Mouse (Mus musculus): ENCODE measurements at regions not wholly inside any gene's neighbourhood (a gene's known extent, or its start where the extent isn't known, plus 50 kb on each side); places are given as distances from the start of the nearest gene placed in this dataset. TPM values are rescaled to one million over a fixed set of nuclear protein-coding genes. Genes with fewer than 3 reads are reported as not detected.
"Not testable (repeated sequence)": the region's sequence is repeated elsewhere in the genome, so short reads cannot be mapped to it uniquely, and the experiment has no call there.

- DNase-seq (ENCODE audit: low spot score), result no peak
- no peak overlapping the region for H3K27ac ChIP-seq
These were observed 1065.5 kb downstream of the Adam6a start for GRCm38 (mm10) chr12:114609171-114609570.

GRCm38 (mm10) chr12:114612108-114612507 is 1068.4 kb downstream of the Adam6a start:
- WGBS, result 70% methylated on average over 2 of the region's 2 CpGs
- Histone ChIP-seq H3K4me3 (no peak overlapping the region), H3K36me3 (no peaks in the 10 kb centered on the region), H3K4me1 (no peaks in the 10 kb centered on the region), H3K27ac (no peak overlapping the region), H3K27me3 (ENCODE audit: insufficient read depth, poor library complexity, severe bottlenecking) (no peaks in the 10 kb centered on the region), H3K9me3 (peaks cover 20% of the 10 kb centered on the region)
- no peak for DNase-seq (ENCODE audit: low spot score)

More at GRCm38 (mm10) chr12:114609171-114609570, 1065.5 kb downstream of the Adam6a start:
- H3K36me3 ChIP-seq, result no peaks in the 10 kb centered on the region
- H3K4me3 ChIP-seq, result no peak overlapping the region
- peaks cover 11% of the 10 kb centered on the region for H3K9me3 ChIP-seq
- H3K4me1 ChIP-seq, result no peaks in the 10 kb centered on the region
- H3K27me3 ChIP-seq (ENCODE audit: insufficient read depth, poor library complexity, severe bottlenecking), result no peaks in the 10 kb centered on the region

- H3K27me3 ChIP-seq (ENCODE audit: insufficient read depth, poor library complexity, severe bottlenecking), result no peaks in the 10 kb centered on the region
- H3K36me3 ChIP-seq, result no peaks in the 10 kb centered on the region
- H3K27ac ChIP-seq, result no peak overlapping the region
- DNase-seq (ENCODE audit: low spot score), result no peak
- no peak overlapping the region for H3K4me3 ChIP-seq
- WGBS, result 52% methylated on average over 3 of the region's 3 CpGs
- H3K4me1 ChIP-seq, result no peaks in the 10 kb centered on the region
- peaks cover 26% of the 10 kb centered on the region for H3K9me3 ChIP-seq
These were observed 1071.5 kb downstream of the Adam6a start for GRCm38 (mm10) chr12:114615179-114615578.

GRCm38 (mm10) chr12:114615712-114616111 is 1072.0 kb downstream of the Adam6a start:
- Histone ChIP-seq H3K36me3 (no peaks in the 10 kb centered on the region), H3K4me1 (no peaks in the 10 kb centered on the region), H3K9me3 (peaks cover 22% of the 10 kb centered on the region), H3K27ac (no peak overlapping the region), H3K27me3 (ENCODE audit: insufficient read depth, poor library complexity, severe bottlenecking) (no peaks in the 10 kb centered on the region), H3K4me3 (no peak overlapping the region)
- WGBS, result 90% methylated on average over 1 of the region's 1 CpGs
- DNase-seq (ENCODE audit: low spot score), result no peak

GRCm38 (mm10) chr12:114641089-114641488 is 1097.4 kb downstream of the Adam6a start:
- WGBS, result 77% methylated on average over 1 of the region's 1 CpGs
- DNase-seq (ENCODE audit: low spot score), result no peak
- Histone ChIP-seq H3K9me3 (peaks cover 3% of the 10 kb centered on the region; the same call in 1 of the 2 replicates), H3K27ac (no peak overlapping the region), H3K27me3 (ENCODE audit: insufficient read depth, poor library complexity, severe bottlenecking) (no peaks in the 10 kb centered on the region), H3K4me3 (no peak overlapping the region), H3K4me1 (no peaks in the 10 kb centered on the region), H3K36me3 (no peaks in the 10 kb centered on the region)

- H3K4me3 ChIP-seq, result no peak overlapping the region
- H3K4me1 ChIP-seq, result no peaks in the 10 kb centered on the region
- H3K36me3 ChIP-seq, result no peaks in the 10 kb centered on the region
- no peak overlapping the region for H3K27ac ChIP-seq
- peaks cover 10% of the 10 kb centered on the region; the same call in 1 of the 2 replicates for H3K9me3 ChIP-seq
- no peaks in the 10 kb centered on the region for H3K27me3 ChIP-seq (ENCODE audit: insufficient read depth, poor library complexity, severe bottlenecking)
- no peak for DNase-seq (ENCODE audit: low spot score)
- WGBS, result 80% methylated on average over 3 of the region's 3 CpGs
These were observed 1102.7 kb downstream of the Adam6a start for GRCm38 (mm10) chr12:114646372-114646771.

GRCm38 (mm10) chr12:114650432-114651101 is 1106.9 kb downstream of the Adam6a start:
- H3K4me3 ChIP-seq; H3K27me3 ChIP-seq (ENCODE audit: insufficient read depth, poor library complexity, severe bottlenecking); DNase-seq (ENCODE audit: low spot score); H3K27ac ChIP-seq; H3K36me3 ChIP-seq; H3K9me3 ChIP-seq; H3K4me1 ChIP-seq: not testable (repeated sequence)
- WGBS, result 76% methylated on average over 1 of the region's 1 CpGs

GRCm38 (mm10) chr12:114657134-114657533 is 1113.4 kb downstream of the Adam6a start:
- WGBS, result 82% methylated on average over 2 of the region's 2 CpGs
- not testable (repeated sequence) for H3K4me1 ChIP-seq; DNase-seq (ENCODE audit: low spot score); H3K9me3 ChIP-seq; H3K27ac ChIP-seq; H3K4me3 ChIP-seq; H3K36me3 ChIP-seq; H3K27me3 ChIP-seq (ENCODE audit: insufficient read depth, poor library complexity, severe bottlenecking)

Small RNA genes lying in the stretch of these regions (microRNA-seq; reads per million reads assigned to microRNA genes)
- gene Mir7094-1, result not detected
- not detected for gene Mir7094-2

Data from heart, embryonic 10.5 days (tissue).